In the genomic region with DNA sequence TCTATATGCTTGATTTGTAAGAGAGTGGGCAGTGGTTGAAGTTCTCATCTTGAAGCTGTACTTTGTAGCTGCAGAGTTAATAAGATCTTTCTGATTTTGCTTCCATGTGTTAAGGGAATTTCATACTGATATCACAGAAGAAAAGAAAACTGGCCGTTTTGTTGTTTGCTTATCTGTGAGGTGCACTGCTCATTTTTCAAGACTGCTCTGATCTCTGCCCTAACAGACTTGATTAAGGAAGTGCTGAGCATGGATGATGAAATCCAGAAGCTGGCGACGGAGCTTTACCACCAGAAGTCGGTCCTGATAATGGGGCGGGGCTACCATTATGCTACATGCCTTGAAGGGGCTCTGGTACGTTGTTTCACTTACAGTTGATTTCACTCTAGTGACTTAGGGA, we compare ENCODE assay signal across 25 mouse cellular contexts. TPM values are rescaled to one million over a fixed set of nuclear protein-coding genes. Genes with fewer than 3 reads are reported as not detected.
DNase-seq lines count a peak whose midpoint lies in the region; ATAC-seq lines count a peak whose summit lies in the region.
"Had no signal": no experiment of that assay in that cellular context is flagged by ENCODE, and none has a peak within 500 bp of the region (broad histone marks: within the 10 kb centered on the region; RNA-seq: fewer than 3 reads in every experiment).

No protein-coding gene starts in this region.

- no peak overlapping the region for H3K9ac ChIP-seq in intestine, embryonic 16.5 days (ENCODE audit: low read depth, low read length)
- no peak overlapping the region for H3K9ac ChIP-seq in liver, embryonic 16.5 days (ENCODE audit: low read depth, low read length)
- H3K9ac ChIP-seq: embryonic facial prominence, embryonic 13.5 days; heart, embryonic 13.5 days; midbrain, embryonic 12.5 days had no signal

- intact Hi-C loops in heart, postnatal 36 days (cut with DNase I) = no loop called here

- peak overlapping the region; percentile 65 for H3K27ac ChIP-seq in intestine, embryonic 16.5 days (ENCODE audit: low read length)
- H3K27ac ChIP-seq in liver, embryonic 16.5 days (ENCODE audit: low read length) = no peak overlapping the region
- H3K27ac ChIP-seq: embryonic facial prominence, embryonic 13.5 days; heart, embryonic 13.5 days; kidney, postnatal 0 days; layer of hippocampus, adult 2 months; left cerebral cortex, adult 2 months; limb, embryonic 10.5 days; midbrain, embryonic 12.5 days had no signal

- H3K4me1 ChIP-seq in intestine, embryonic 16.5 days (ENCODE audit: control insufficient read depth, insufficient read depth, low read length) = no peaks in the 10 kb centered on the region
- H3K4me1 ChIP-seq in liver, embryonic 16.5 days (ENCODE audit: control insufficient read depth, low read depth, low read length) = peaks cover 6% of the 10 kb centered on the region
- H3K4me1 ChIP-seq: limb, embryonic 10.5 days; midbrain, embryonic 12.5 days had no signal

- H3K4me2 ChIP-seq in intestine, embryonic 16.5 days (ENCODE audit: low read depth, low read length) = no peak overlapping the region
- H3K4me2 ChIP-seq in liver, embryonic 16.5 days (ENCODE audit: low read depth, low read length) = no peak overlapping the region
- H3K4me2 ChIP-seq: embryonic facial prominence, embryonic 13.5 days; heart, embryonic 13.5 days; midbrain, embryonic 12.5 days had no signal

- H3K27me3 ChIP-seq in intestine, embryonic 16.5 days (replicated peaks; ENCODE audit: control insufficient read depth, insufficient read depth, low read length) = no peaks in the 10 kb centered on the region
- no peaks in the 10 kb centered on the region for H3K27me3 ChIP-seq in liver, embryonic 16.5 days (ENCODE audit: control insufficient read depth, insufficient read depth, low read depth, low read length)
- H3K27me3 ChIP-seq: embryonic facial prominence, embryonic 13.5 days; heart, embryonic 13.5 days; midbrain, embryonic 12.5 days had no signal

- 52% methylated on average over 6 of the region's 6 CpGs for WGBS in intestine, embryonic 16.5 days
- 18% methylated on average over 6 of the region's 6 CpGs for WGBS in liver, embryonic 16.5 days (ENCODE audit: insufficient replicate concordance)

- DNase-seq in 416B (ENCODE audit: low read depth) = peak; percentile 90
- peak; percentile 95 for DNase-seq in MEL-GATA-1-ER (ENCODE audit: extremely low read depth, low read depth)
- no peak for DNase-seq in gastrocnemius, postnatal 10 days
- no peak for DNase-seq in adipocyte (ENCODE audit: low spot score)
- no peak for DNase-seq in kidney, postnatal 4 days
- DNase-seq in heart, postnatal 36 days = no peak
- DNase-seq: adrenal gland, adult 2 months; cerebellum, adult 11-12 months; gastrocnemius, postnatal 36 days; lung, adult 2 months; retina, postnatal 1 day; right cerebral cortex, postnatal 4 days; thymus, postnatal 25 days had no signal

- H3K9me3 ChIP-seq in intestine, embryonic 16.5 days (ENCODE audit: control insufficient read depth, low read length) = no peaks in the 10 kb centered on the region
- H3K9me3 ChIP-seq in liver, embryonic 16.5 days (replicated peaks; ENCODE audit: control insufficient read depth, low read length) = no peaks in the 10 kb centered on the region
- H3K9me3 ChIP-seq: embryonic facial prominence, embryonic 13.5 days; heart, embryonic 13.5 days; limb, embryonic 10.5 days; midbrain, embryonic 12.5 days had no signal

- peak; percentile 83 for ATAC-seq in intestine, embryonic 16.5 days
- ATAC-seq in liver, embryonic 16.5 days (ENCODE audit: low read depth) = peak; percentile 67
- ATAC-seq: inflammation-experienced regulatory T-cells, adult 6 months had no signal

- peaks cover 22% of the 10 kb centered on the region for H3K36me3 ChIP-seq in intestine, embryonic 16.5 days (ENCODE audit: control insufficient read depth, insufficient read depth, low read length)
- peaks cover 14% of the 10 kb centered on the region for H3K36me3 ChIP-seq in liver, embryonic 16.5 days (ENCODE audit: control insufficient read depth, insufficient read depth)

- H3K4me3 ChIP-seq in intestine, embryonic 16.5 days (ENCODE audit: low read length) = no peak overlapping the region
- H3K4me3 ChIP-seq in liver, embryonic 16.5 days (ENCODE audit: low read depth, low read length) = no peak overlapping the region
- H3K4me3 ChIP-seq: embryonic facial prominence, embryonic 13.5 days; heart, embryonic 13.5 days; layer of hippocampus, adult 2 months; left cerebral cortex, adult 2 months; limb, embryonic 10.5 days; midbrain, embryonic 12.5 days; myocyte had no signal

RNA-seq across cellular contexts. Expression of a gene that starts 19.5 kb away (rescaled TPM):
- 0.23 and 0.54 TPM in 2 replicates for polyA plus RNA-seq in intestine, embryonic 16.5 days (2015; fragmentation: Nextera tagmentation; extraction: Ambion mirVana)
- not detected in 2 replicates for polyA plus RNA-seq in liver, embryonic 16.5 days (2015; fragmentation: Nextera tagmentation; extraction: Ambion mirVana)
- under 1 TPM in 1 of 2 experiments, not detected in 1; 0.11 TPM for total RNA-seq in gastrocnemius, postnatal 10 days (2021)
- total RNA-seq in heart, postnatal 36 days (2021) = not detected
- total RNA-seq: adrenal gland, adult 2 months; gastrocnemius, postnatal 36 days; layer of hippocampus, adult 2 months; left cerebral cortex, adult 2 months had no signal
- polyA plus RNA-seq: hindbrain, embryonic 11.5 days; midbrain, embryonic 12.5 days had no signal

RNA-seq across cellular contexts. Expression of a gene that starts 42.4 kb away (rescaled TPM):
- polyA plus RNA-seq in intestine, embryonic 16.5 days (2015; fragmentation: Nextera tagmentation; extraction: Ambion mirVana) = 24.7 and 25.7 TPM in 2 replicates
- polyA plus RNA-seq in liver, embryonic 16.5 days (2015; fragmentation: Nextera tagmentation; extraction: Ambion mirVana) = 6.2 and 6.7 TPM in 2 replicates
- 10 to 100 TPM; 36.1 to 44.4 TPM for total RNA-seq in gastrocnemius, postnatal 10 days (2021)
- 10 to 100 TPM; 13.0 to 15.6 TPM for total RNA-seq in heart, postnatal 36 days (2021)

Comparison
In these comparisons a context has a peak if more than half of its experiments do, and no peak if none do; other contexts are left out.
1. DNase-seq: peak in 416B (single experiment) and MEL-GATA-1-ER (single experiment); none in gastrocnemius, postnatal 10 days (single experiment), adipocyte (single experiment), kidney, postnatal 4 days (0 of 2) and heart, postnatal 36 days (0 of 2).